Mouse (Mus musculus) neural tube, embryonic 11.5 days (tissue): ENCODE results near the gene Rps15. TPM values are rescaled to one million over a fixed set of nuclear protein-coding genes. Genes with fewer than 3 reads are reported as not detected.

Source experiments
- ATAC-seq: fragments of 200-750 bp; cut with Nextera tagmentation; 2 replicates; pipeline ENCODE4 v1.8.0; 2017; ENCODE audit warnings: moderate number of reproducible peaks, mild to moderate bottlenecking, moderate TSS enrichment, moderate library complexity; ENCODE audit not compliant: insufficient read depth, low FRiP score, low TSS enrichment
- DNase-seq: peaks from one replicate; pipeline ENCODE4 v3.0.0-alpha.2; 2015; ENCODE audit warnings: low spot score
- H3K27ac ChIP-seq: fragments of 300-500 bp; sonication (generic); 2 replicates; pipeline ENCODE4 v1.5.1; 2014; ENCODE audit warnings: low read depth, mild to moderate bottlenecking, low read length
- H3K27me3 ChIP-seq: fragments of 300-500 bp; sonication (generic); 2 replicates; pipeline ENCODE4 v1.6.1; 2014; ENCODE audit warnings: mild to moderate bottlenecking, low read length, mixed read lengths; ENCODE audit not compliant: control insufficient read depth, insufficient read depth
- H3K36me3 ChIP-seq: fragments of 300-500 bp; sonication (generic); 2 replicates; pipeline ENCODE4 v1.6.1; 2014; ENCODE audit warnings: mild to moderate bottlenecking, low read length, moderate library complexity, mixed read lengths; ENCODE audit not compliant: control insufficient read depth, insufficient read depth
- H3K4me1 ChIP-seq: fragments of 300-500 bp; sonication (generic); 2 replicates; pipeline ENCODE4 v1.6.1; 2014; ENCODE audit warnings: low read length, mixed read lengths; ENCODE audit not compliant: control insufficient read depth, insufficient read depth
- H3K4me2 ChIP-seq: fragments of 300-500 bp; sonication (generic); 2 replicates; pipeline ENCODE4 v1.6.1; 2014; ENCODE audit warnings: low read depth, mild to moderate bottlenecking, moderate library complexity
- H3K4me3 ChIP-seq: fragments of 300-500 bp; sonication (generic); 2 replicates; pipeline ENCODE4 v1.5.1; 2014; ENCODE audit warnings: low read depth, low read length
- H3K9ac ChIP-seq: fragments of 300-500 bp; sonication (generic); 2 replicates; pipeline ENCODE4 v1.6.1; 2014; ENCODE audit warnings: mild to moderate bottlenecking, low read length
- H3K9me3 ChIP-seq: fragments of 300-500 bp; sonication (generic); 2 replicates; pipeline ENCODE4 v1.6.1; 2016; ENCODE audit warnings: low read length; ENCODE audit not compliant: control insufficient read depth
- WGBS: fragments of 180-500 bp; shearing (Covaris S2); extraction: QIAGEN DNeasy Blood & Tissue Kit; methylation state at CpG from one replicate; pipeline ENCODE4 v1.1.7; 2014; 5-methylcytosine and 5-hydroxymethylcytosine counted together
- polyA plus RNA-seq: library from polyadenylated mRNA; unstranded; fragments of >200 nt; fragmentation: Nextera tagmentation; extraction: Ambion mirVana; gene quantifications from 2 replicates; pipeline ENCODE4 v1.2.1, GENCODE M21; 2014

The Rps15 gene
- polyA plus RNA-seq, 1 experiment from 2014 or later: 860 TPM

- H3K4me1 ChIP-seq: peaks cover 27% of the 10 kb centered on the region
- H3K9ac ChIP-seq: peak within 1 kb of the TSS; percentile 44
- H3K27ac ChIP-seq: peak within 1 kb of the TSS; percentile 76
- peaks cover 12% of the 10 kb centered on the region for H3K27me3 ChIP-seq
- H3K4me3 ChIP-seq: peak within 1 kb of the TSS; percentile 35
- DNase-seq (peak; percentile 85), ATAC-seq (peak; percentile 45)
- peak within 1 kb of the TSS; percentile 67 for H3K4me2 ChIP-seq
- peaks cover 6% of the 10 kb centered on the region for H3K36me3 ChIP-seq
- H3K9me3 ChIP-seq: no peaks in the 10 kb centered on the region
- under 1% methylated on average over 26 of the region's 26 CpGs for WGBS
Measured at GRCm38 (mm10) chr10:80295618-80296425, 3.6 kb downstream of the Rps15 start, which contains the start of gene Apc2. Apc2 (plus strand) TSS chr10:80295977.

DNA sequence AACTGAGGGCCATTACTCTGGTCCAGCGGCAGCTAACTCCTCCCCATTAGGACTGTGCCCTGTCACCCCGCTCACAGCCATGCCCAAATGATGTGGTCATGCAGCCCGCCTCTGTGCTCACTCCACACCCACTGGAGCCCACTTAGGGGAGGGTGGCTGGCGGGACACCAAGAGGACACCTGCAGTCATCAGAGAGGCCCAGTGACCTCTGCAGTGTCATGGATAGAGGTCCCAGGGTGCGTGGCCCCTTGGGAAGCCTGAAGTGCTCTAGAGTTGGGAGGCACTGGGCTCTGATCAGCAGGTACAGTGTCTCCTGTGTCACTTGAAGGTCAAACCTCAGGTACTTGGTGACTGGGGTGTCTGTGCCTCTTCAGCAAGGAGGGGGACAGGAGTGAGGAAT lies 4.6 kb downstream of the Rps15 start:
- peak overlapping the region; percentile 56; the same call in 1 of the 2 replicates for H3K27ac ChIP-seq
- H3K36me3 ChIP-seq: peaks cover 6% of the 10 kb centered on the region
- ATAC-seq (no peak), DNase-seq (no peak)
- peaks cover 27% of the 10 kb centered on the region for H3K4me1 ChIP-seq
- H3K4me2 ChIP-seq: peak overlapping the region; percentile 67
- peaks cover 12% of the 10 kb centered on the region for H3K27me3 ChIP-seq
- H3K9ac ChIP-seq: peak overlapping the region; percentile 44; the same call in 1 of the 2 replicates
- H3K4me3 ChIP-seq: 0 out of 2 replicates have a peak overlapping the region, but pooled peaks have one; percentile 35
- 84% methylated on average over 5 of the region's 5 CpGs for WGBS
- no peaks in the 10 kb centered on the region for H3K9me3 ChIP-seq

DNA sequence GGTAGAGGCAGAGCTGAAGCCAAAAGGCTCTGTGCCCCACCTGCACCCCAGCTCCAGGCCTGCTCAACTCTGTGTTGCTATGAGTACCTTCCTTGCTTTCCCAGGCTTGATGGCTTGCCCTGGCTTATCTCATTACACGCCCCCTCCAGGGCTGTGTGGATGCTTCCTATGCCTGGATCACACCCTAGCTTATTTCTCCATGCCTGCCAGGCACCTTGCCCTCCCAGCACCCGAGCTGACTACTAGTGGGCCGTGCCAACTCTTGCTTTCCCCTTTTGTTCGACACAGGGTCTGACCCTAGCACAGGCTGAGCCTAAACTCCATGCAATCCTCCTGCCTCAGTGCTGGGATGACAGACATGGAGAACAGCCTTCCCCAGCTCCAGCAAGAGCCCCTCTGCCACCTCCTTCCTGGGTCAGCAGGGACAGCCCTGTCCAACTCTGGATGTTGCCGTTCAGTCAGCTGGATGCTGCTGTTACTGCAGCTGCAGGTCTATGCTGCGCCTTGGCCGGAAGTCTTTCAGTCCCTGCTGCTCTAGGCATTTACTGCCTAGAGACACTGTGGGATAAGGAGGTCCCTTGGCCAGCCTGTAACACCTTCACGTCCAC lies 5.4 kb downstream of the Rps15 start:
- Histone ChIP-seq H3K4me2 (no peak overlapping the region), H3K9ac (0 out of 2 replicates have a peak overlapping the region, but pooled peaks have one; percentile 32), H3K4me1 (peaks cover 34% of the 10 kb centered on the region), H3K4me3 (no peak overlapping the region), H3K27ac (no peak overlapping the region), H3K36me3 (peaks cover 9% of the 10 kb centered on the region), H3K9me3 (no peaks in the 10 kb centered on the region), H3K27me3 (peaks cover 12% of the 10 kb centered on the region)
- 74% methylated on average over 8 of the region's 8 CpGs for WGBS
- ATAC-seq (no peak), DNase-seq (no peak)

- Histone ChIP-seq H3K9me3 (no peaks in the 10 kb centered on the region), H3K4me2 (peak overlapping the region; percentile 73), H3K27ac (peak overlapping the region; percentile 92), H3K27me3 (peaks cover 12% of the 10 kb centered on the region), H3K36me3 (peaks cover 9% of the 10 kb centered on the region), H3K4me3 (peak overlapping the region; percentile 61), H3K9ac (peak overlapping the region; percentile 94), H3K4me1 (peaks cover 26% of the 10 kb centered on the region)
- peak; percentile 85 for ATAC-seq
- WGBS: 4% methylated on average over 26 of the region's 26 CpGs
- DNase-seq: peak; percentile 93
Measured at GRCm38 (mm10) chr10:80298571-80299281, 6.5 kb downstream of the Rps15 start.

GRCm38 (mm10) chr10:80299301-80299700 lies 7.0 kb downstream of the Rps15 start:
- H3K9me3 ChIP-seq: no peaks in the 10 kb centered on the region
- peaks cover 12% of the 10 kb centered on the region for H3K27me3 ChIP-seq
- peak overlapping the region; percentile 92 for H3K27ac ChIP-seq
- peak overlapping the region; percentile 94 for H3K9ac ChIP-seq
- H3K4me2 ChIP-seq: peak overlapping the region; percentile 73
- peak overlapping the region; percentile 61 for H3K4me3 ChIP-seq
- WGBS: 11% methylated on average over 14 of the region's 15 CpGs
- peaks cover 6% of the 10 kb centered on the region for H3K36me3 ChIP-seq
- ATAC-seq (no peak), DNase-seq (no peak)
- peaks cover 26% of the 10 kb centered on the region for H3K4me1 ChIP-seq

GRCm38 (mm10) chr10:80299824-80300223 lies 7.6 kb downstream of the Rps15 start:
- ATAC-seq (no peak), DNase-seq (peak; percentile 25)
- Histone ChIP-seq H3K4me1 (peaks cover 26% of the 10 kb centered on the region), H3K4me2 (peak overlapping the region; percentile 73), H3K9ac (peak overlapping the region; percentile 94), H3K36me3 (peaks cover 3% of the 10 kb centered on the region), H3K27me3 (peaks cover 15% of the 10 kb centered on the region), H3K4me3 (peak overlapping the region; percentile 61), H3K9me3 (no peaks in the 10 kb centered on the region), H3K27ac (peak overlapping the region; percentile 92)
- WGBS: 58% methylated on average over 10 of the region's 10 CpGs

DNA sequence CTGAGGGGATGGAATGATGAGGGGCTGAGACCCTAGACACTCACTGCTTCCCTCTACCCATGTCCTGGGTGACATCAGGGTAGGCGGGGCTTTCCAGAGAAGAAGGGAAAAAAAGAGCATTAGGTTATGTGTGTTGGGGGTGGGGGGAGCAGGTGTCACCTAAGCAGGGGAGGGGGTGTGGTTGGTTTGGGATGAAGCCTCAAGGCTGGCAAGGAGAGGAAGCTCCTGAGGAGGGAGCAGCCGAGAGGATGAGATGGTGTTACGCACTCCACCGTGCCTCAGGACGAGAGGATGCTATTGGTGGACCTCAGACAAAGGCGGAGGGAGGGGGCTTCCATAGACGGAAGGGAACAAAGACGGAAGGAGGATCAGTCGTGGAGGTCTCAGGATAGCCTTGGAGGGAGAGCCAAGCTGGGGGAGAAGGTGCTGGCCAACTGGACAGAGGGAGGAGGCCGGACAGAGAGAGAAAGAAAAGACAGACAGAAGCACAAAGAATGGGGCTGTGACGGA lies 8.5 kb downstream of the Rps15 start:
- no peaks in the 10 kb centered on the region for H3K9me3 ChIP-seq
- H3K27ac ChIP-seq: peak overlapping the region; percentile 92
- peak overlapping the region; percentile 94 for H3K9ac ChIP-seq
- H3K4me1 ChIP-seq: peaks cover 23% of the 10 kb centered on the region
- peaks cover 6% of the 10 kb centered on the region for H3K36me3 ChIP-seq
- DNase-seq: peak; percentile 78
- H3K27me3 ChIP-seq: peaks cover 19% of the 10 kb centered on the region
- WGBS: 12% methylated on average over 11 of the region's 11 CpGs
- peak; percentile 56 for ATAC-seq
- H3K4me3 ChIP-seq: peak overlapping the region; percentile 61
- H3K4me2 ChIP-seq: peak overlapping the region; percentile 73
